Mouse (Mus musculus): ENCODE data around the gene Ptov1.

Ptov1 gene

GRCm38 (mm10) chr7:44841825-44842463 is 27.6 kb downstream of the Ptov1 start:
- in situ Hi-C loops (cut with MboI, MseI): loop anchor here (5.0 kb wide), 1 partner anchor 120 kb away; no protein-coding TSS in a partner anchor

GRCm38 (mm10) chr7:44840426-44840825 is 29.2 kb downstream of the Ptov1 start:
- in situ Hi-C loops (cut with MboI, MseI): loop anchor here (5.0 kb wide), 1 partner anchor 118 kb away; no protein-coding TSS in a partner anchor

- in situ Hi-C loops (cut with MboI, MseI): loop anchor here (5.0 kb wide), 1 partner anchor 117 kb away; no protein-coding TSS in a partner anchor
These were observed 29.9 kb downstream of the Ptov1 start for GRCm38 (mm10) chr7:44839491-44840191.

- in situ Hi-C loops (cut with MboI, MseI): no loop called here
These were observed 30.5 kb downstream of the Ptov1 start for GRCm38 (mm10) chr7:44839171-44839490.

- in situ Hi-C loops (cut with MboI, MseI): no loop called here
These were observed 31.5 kb downstream of the Ptov1 start for GRCm38 (mm10) chr7:44838073-44838472.

- in situ Hi-C loops (cut with MboI, MseI): no loop called here
These were observed 33.0 kb downstream of the Ptov1 start for GRCm38 (mm10) chr7:44836423-44837053.

GRCm38 (mm10) chr7:44836016-44836404 is 33.6 kb downstream of the Ptov1 start:
- in situ Hi-C loops (cut with MboI, MseI): no loop called here

GRCm38 (mm10) chr7:44835373-44836015 is 34.1 kb downstream of the Ptov1 start:
- in situ Hi-C loops (cut with MboI, MseI): no loop called here

GRCm38 (mm10) chr7:44832763-44833162 is 36.8 kb downstream of the Ptov1 start:
- in situ Hi-C loops (cut with MboI, MseI): no loop called here

GRCm38 (mm10) chr7:44828706-44829105 is 40.9 kb downstream of the Ptov1 start:
- in situ Hi-C loops (cut with MboI, MseI): no loop called here

GRCm38 (mm10) chr7:44826771-44827170 is 42.8 kb downstream of the Ptov1 start:
- in situ Hi-C loops (cut with MboI, MseI): no loop called here

- in situ Hi-C loops (cut with MboI, MseI): no loop called here
These were observed 44.7 kb downstream of the Ptov1 start for GRCm38 (mm10) chr7:44824872-44825271.

- in situ Hi-C loops (cut with MboI, MseI): no loop called here
These were observed 46.2 kb downstream of the Ptov1 start for GRCm38 (mm10) chr7:44823409-44823808.

GRCm38 (mm10) chr7:44821666-44822448 is 47.7 kb downstream of the Ptov1 start:
- in situ Hi-C loops (cut with MboI, MseI): no loop called here

- in situ Hi-C loops (cut with MboI, MseI): no loop called here
These were observed 49.1 kb downstream of the Ptov1 start for GRCm38 (mm10) chr7:44820525-44820924.

- in situ Hi-C loops (cut with MboI, MseI): loop anchor here (10.0 kb wide), 2 partner anchors 75 to 265 kb away; partner anchors contain the start of genes Nr1h2 and Vrk3
These were observed 49.7 kb downstream of the Ptov1 start for GRCm38 (mm10) chr7:44819863-44820262.

GRCm38 (mm10) chr7:44819391-44819790 is 50.2 kb downstream of the Ptov1 start:
- in situ Hi-C loops (cut with MboI, MseI): loop anchor here (10.0 kb wide), 2 partner anchors 75 to 265 kb away; partner anchors contain the start of genes Nr1h2 and Vrk3

- in situ Hi-C loops (cut with MboI, MseI): loop anchor here (10.0 kb wide), 2 partner anchors 74 to 264 kb away; partner anchors contain the start of genes Nr1h2 and Vrk3
These were observed 50.8 kb downstream of the Ptov1 start for GRCm38 (mm10) chr7:44818751-44819235.

- in situ Hi-C loops (cut with MboI, MseI): loop anchor here (10.0 kb wide), 2 partner anchors 73 to 263 kb away; partner anchors contain the start of genes Nr1h2 and Vrk3
These were observed 51.4 kb downstream of the Ptov1 start for GRCm38 (mm10) chr7:44818164-44818563.

GRCm38 (mm10) chr7:44817441-44817840 is 52.1 kb downstream of the Ptov1 start:
- in situ Hi-C loops (cut with MboI, MseI): loop anchor here (10.0 kb wide), 2 partner anchors 73 to 263 kb away; partner anchors contain the start of genes Nr1h2 and Vrk3

Measured in T-helper 2 cell (primary cell).